Mouse (Mus musculus) testis, adult 2 months (tissue): ENCODE measurements around the gene Igsf11.

Source experiments
- CTCF ChIP-seq: fragments of 200-500 bp; IDR thresholded peaks from 2 replicates; pipeline ENCODE4 v1.5.1; 2012; ENCODE audit warnings: low read depth, mild to moderate bottlenecking, inconsistent platforms, low read length, moderate library complexity; ENCODE audit not compliant: control insufficient read depth, insufficient read depth, insufficient replicate concordance
- POLR2A ChIP-seq: fragments of 200-500 bp; IDR thresholded peaks from 2 replicates; pipeline ENCODE4 v1.6.1; 2012; ENCODE audit warnings: low read depth, mild to moderate bottlenecking, inconsistent platforms, low read length, moderate library complexity; ENCODE audit not compliant: control insufficient read depth

DNA sequence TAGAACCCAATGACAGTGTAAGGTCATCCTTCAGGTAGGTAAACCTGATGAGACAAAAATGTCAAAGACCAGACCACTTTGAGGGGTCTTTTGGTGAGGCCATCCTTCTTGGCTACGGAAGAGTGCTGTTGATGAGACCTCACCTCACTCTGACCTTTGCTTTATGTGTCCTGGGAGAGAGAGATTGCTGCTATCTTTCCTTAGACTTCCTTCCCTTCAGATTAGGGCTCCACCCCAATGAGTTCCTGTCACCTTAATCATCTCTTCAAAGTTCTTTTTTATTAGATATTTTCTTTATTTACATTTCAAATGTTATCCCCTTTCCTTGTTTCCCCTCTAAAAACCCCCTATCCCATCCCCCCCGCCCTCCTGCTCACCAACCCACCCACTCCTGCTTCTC is 161.3 kb downstream of the Igsf11 start:
- TF ChIP-seq POLR2A (no peak), CTCF (no peak)
